Mouse (Mus musculus): ENCODE measurements around the gene B230217C12Rik. TPM values are rescaled to one million over a fixed set of nuclear protein-coding genes. Genes with fewer than 3 reads are reported as not detected.

Gene B230217C12Rik
- polyA plus RNA-seq, 1 experiment from 2014 or later, result 4.3 TPM

GRCm38 (mm10) chr11:97822840-97823603, 17.6 kb upstream of the B230217C12Rik start:
- ATAC-seq (ENCODE audit: low FRiP score, low TSS enrichment), result 0 out of 2 replicates have a peak, but pooled peaks have one; percentile 39
- no peak overlapping the region for H3K4me2 ChIP-seq (replicated peaks; ENCODE audit: low read depth, low read length)
- no peaks in the 10 kb centered on the region for H3K9me3 ChIP-seq (ENCODE audit: low read length)
- H3K27ac ChIP-seq (ENCODE audit: low read length), result 0 out of 2 replicates have a peak overlapping the region, but pooled peaks have one; percentile 1
- no peaks in the 10 kb centered on the region for H3K27me3 ChIP-seq (ENCODE audit: insufficient read depth, low read length)
- peaks cover 45% of the 10 kb centered on the region for H3K4me1 ChIP-seq (ENCODE audit: insufficient read depth, low read length)
- H3K36me3 ChIP-seq (ENCODE audit: insufficient read depth, low read length), result peaks cover 33% of the 10 kb centered on the region
- H3K9ac ChIP-seq (replicated peaks; ENCODE audit: low read length), result no peak overlapping the region
- WGBS, result 58% methylated on average over 20 of the region's 20 CpGs
- no peak overlapping the region for H3K4me3 ChIP-seq (ENCODE audit: low read length)

GRCm38 (mm10) chr11:97824168-97824567, 16.4 kb upstream of the B230217C12Rik start:
- H3K27ac ChIP-seq (ENCODE audit: low read length), result no peak overlapping the region
- H3K9ac ChIP-seq (replicated peaks; ENCODE audit: low read length), result no peak overlapping the region
- no peak overlapping the region for H3K4me2 ChIP-seq (replicated peaks; ENCODE audit: low read depth, low read length)
- H3K4me1 ChIP-seq (ENCODE audit: insufficient read depth, low read length), result peaks cover 33% of the 10 kb centered on the region
- 97% methylated on average over 11 of the region's 11 CpGs for WGBS
- no peaks in the 10 kb centered on the region for H3K9me3 ChIP-seq (ENCODE audit: low read length)
- no peaks in the 10 kb centered on the region for H3K27me3 ChIP-seq (ENCODE audit: insufficient read depth, low read length)
- H3K4me3 ChIP-seq (ENCODE audit: low read length), result no peak overlapping the region
- ATAC-seq (ENCODE audit: low FRiP score, low TSS enrichment), result no peak
- peaks cover 34% of the 10 kb centered on the region for H3K36me3 ChIP-seq (ENCODE audit: insufficient read depth, low read length)

GRCm38 (mm10) chr11:97824895-97825294, 15.7 kb upstream of the B230217C12Rik start:
- no peak for ATAC-seq (ENCODE audit: low FRiP score, low TSS enrichment)
- H3K27ac ChIP-seq (ENCODE audit: low read length), result no peak overlapping the region; the same call in 1 of the 2 replicates
- no peak overlapping the region for H3K4me3 ChIP-seq (ENCODE audit: low read length)
- peaks cover 29% of the 10 kb centered on the region; the same call in 1 of the 2 replicates for H3K4me1 ChIP-seq (ENCODE audit: insufficient read depth, low read length)
- no peak overlapping the region for H3K9ac ChIP-seq (replicated peaks; ENCODE audit: low read length)
- no peaks in the 10 kb centered on the region for H3K27me3 ChIP-seq (ENCODE audit: insufficient read depth, low read length)
- no peak overlapping the region for H3K4me2 ChIP-seq (replicated peaks; ENCODE audit: low read depth, low read length)
- H3K36me3 ChIP-seq (ENCODE audit: insufficient read depth, low read length), result peaks cover 36% of the 10 kb centered on the region
- no peaks in the 10 kb centered on the region for H3K9me3 ChIP-seq (ENCODE audit: low read length)
- WGBS, result 63% methylated on average over 6 of the region's 6 CpGs

GRCm38 (mm10) chr11:97825295-97825694, 15.3 kb upstream of the B230217C12Rik start:
- Histone ChIP-seq H3K4me3 (ENCODE audit: low read length) (no peak overlapping the region), H3K9me3 (ENCODE audit: low read length) (no peaks in the 10 kb centered on the region), H3K4me1 (ENCODE audit: insufficient read depth, low read length) (peaks cover 27% of the 10 kb centered on the region; the same call in 1 of the 2 replicates), H3K36me3 (ENCODE audit: insufficient read depth, low read length) (peaks cover 33% of the 10 kb centered on the region), H3K27me3 (ENCODE audit: insufficient read depth, low read length) (no peaks in the 10 kb centered on the region), H3K4me2 (replicated peaks; ENCODE audit: low read depth, low read length) (no peak overlapping the region), H3K27ac (ENCODE audit: low read length) (no peak overlapping the region; the same call in 1 of the 2 replicates), H3K9ac (replicated peaks; ENCODE audit: low read length) (no peak overlapping the region)
- 73% methylated on average over 10 of the region's 10 CpGs for WGBS
- ATAC-seq (ENCODE audit: low FRiP score, low TSS enrichment), result peak; percentile 33; the same call in 1 of the 2 replicates

GRCm38 (mm10) chr11:97825971-97826370, 14.6 kb upstream of the B230217C12Rik start:
- Histone ChIP-seq H3K4me1 (ENCODE audit: insufficient read depth, low read length) (peaks cover 27% of the 10 kb centered on the region; the same call in 1 of the 2 replicates), H3K27me3 (ENCODE audit: insufficient read depth, low read length) (no peaks in the 10 kb centered on the region), H3K4me3 (ENCODE audit: low read length) (no peak overlapping the region), H3K36me3 (ENCODE audit: insufficient read depth, low read length) (peaks cover 33% of the 10 kb centered on the region), H3K9ac (replicated peaks; ENCODE audit: low read length) (no peak overlapping the region), H3K27ac (ENCODE audit: low read length) (0 out of 2 replicates have a peak overlapping the region, but pooled peaks have one; percentile 6), H3K4me2 (replicated peaks; ENCODE audit: low read depth, low read length) (no peak overlapping the region), H3K9me3 (ENCODE audit: low read length) (no peaks in the 10 kb centered on the region)
- WGBS, result 79% methylated on average over 9 of the region's 9 CpGs
- ATAC-seq (ENCODE audit: low FRiP score, low TSS enrichment), result no peak

GRCm38 (mm10) chr11:97826414-97826813, 14.2 kb upstream of the B230217C12Rik start:
- Histone ChIP-seq H3K36me3 (ENCODE audit: insufficient read depth, low read length) (peaks cover 33% of the 10 kb centered on the region), H3K27me3 (ENCODE audit: insufficient read depth, low read length) (no peaks in the 10 kb centered on the region), H3K4me2 (replicated peaks; ENCODE audit: low read depth, low read length) (no peak overlapping the region), H3K9ac (replicated peaks; ENCODE audit: low read length) (no peak overlapping the region), H3K4me3 (ENCODE audit: low read length) (no peak overlapping the region), H3K27ac (ENCODE audit: low read length) (0 out of 2 replicates have a peak overlapping the region, but pooled peaks have one; percentile 6), H3K4me1 (ENCODE audit: insufficient read depth, low read length) (peaks cover 27% of the 10 kb centered on the region; the same call in 1 of the 2 replicates), H3K9me3 (ENCODE audit: low read length) (no peaks in the 10 kb centered on the region)
- 69% methylated on average over 7 of the region's 7 CpGs for WGBS
- no peak for ATAC-seq (ENCODE audit: low FRiP score, low TSS enrichment)

GRCm38 (mm10) chr11:97827654-97828053, 12.9 kb upstream of the B230217C12Rik start:
- Histone ChIP-seq H3K9me3 (ENCODE audit: low read length) (no peaks in the 10 kb centered on the region), H3K36me3 (ENCODE audit: insufficient read depth, low read length) (peaks cover 28% of the 10 kb centered on the region), H3K27me3 (ENCODE audit: insufficient read depth, low read length) (no peaks in the 10 kb centered on the region), H3K4me3 (ENCODE audit: low read length) (no peak overlapping the region), H3K4me2 (replicated peaks; ENCODE audit: low read depth, low read length) (no peak overlapping the region), H3K27ac (ENCODE audit: low read length) (no peak overlapping the region), H3K9ac (replicated peaks; ENCODE audit: low read length) (no peak overlapping the region), H3K4me1 (ENCODE audit: insufficient read depth, low read length) (peaks cover 27% of the 10 kb centered on the region)
- no peak for ATAC-seq (ENCODE audit: low FRiP score, low TSS enrichment)
- WGBS, result 87% methylated on average over 6 of the region's 6 CpGs

- peaks cover 40% of the 10 kb centered on the region for H3K36me3 ChIP-seq (ENCODE audit: insufficient read depth, low read length)
These were observed 11.2 kb upstream of the B230217C12Rik start for GRCm38 (mm10) chr11:97829365-97829764.

GRCm38 (mm10) chr11:97829913-97830476, 10.6 kb upstream of the B230217C12Rik start:
- H3K4me2 ChIP-seq (replicated peaks; ENCODE audit: low read depth, low read length), result no peak overlapping the region
- H3K4me1 ChIP-seq (ENCODE audit: insufficient read depth, low read length), result peaks cover 15% of the 10 kb centered on the region
- WGBS, result 79% methylated on average over 12 of the region's 12 CpGs
- peaks cover 41% of the 10 kb centered on the region for H3K36me3 ChIP-seq (ENCODE audit: insufficient read depth, low read length)
- no peak overlapping the region for H3K27ac ChIP-seq (ENCODE audit: low read length)
- H3K4me3 ChIP-seq (ENCODE audit: low read length), result no peak overlapping the region
- H3K27me3 ChIP-seq (ENCODE audit: insufficient read depth, low read length), result no peaks in the 10 kb centered on the region
- no peak overlapping the region for H3K9ac ChIP-seq (replicated peaks; ENCODE audit: low read length)
- no peak for ATAC-seq (ENCODE audit: low FRiP score, low TSS enrichment)
- no peaks in the 10 kb centered on the region for H3K9me3 ChIP-seq (ENCODE audit: low read length)

More at GRCm38 (mm10) chr11:97829365-97829764, 11.2 kb upstream of the B230217C12Rik start:
- Histone ChIP-seq H3K9ac (replicated peaks; ENCODE audit: low read length) (no peak overlapping the region), H3K27me3 (ENCODE audit: insufficient read depth, low read length) (no peaks in the 10 kb centered on the region), H3K4me3 (ENCODE audit: low read length) (no peak overlapping the region), H3K4me2 (replicated peaks; ENCODE audit: low read depth, low read length) (no peak overlapping the region), H3K4me1 (ENCODE audit: insufficient read depth, low read length) (peaks cover 21% of the 10 kb centered on the region), H3K9me3 (ENCODE audit: low read length) (no peaks in the 10 kb centered on the region), H3K27ac (ENCODE audit: low read length) (0 out of 2 replicates have a peak overlapping the region, but pooled peaks have one; percentile 15)
- 97% methylated on average over 7 of the region's 7 CpGs for WGBS
- no peak for ATAC-seq (ENCODE audit: low FRiP score, low TSS enrichment)

- Histone ChIP-seq H3K4me1 (ENCODE audit: insufficient read depth, low read length) (peaks cover 11% of the 10 kb centered on the region), H3K4me2 (replicated peaks; ENCODE audit: low read depth, low read length) (no peak overlapping the region), H3K9me3 (ENCODE audit: low read length) (no peaks in the 10 kb centered on the region), H3K36me3 (ENCODE audit: insufficient read depth, low read length) (peaks cover 41% of the 10 kb centered on the region), H3K4me3 (ENCODE audit: low read length) (no peak overlapping the region), H3K27ac (ENCODE audit: low read length) (no peak overlapping the region), H3K9ac (replicated peaks; ENCODE audit: low read length) (no peak overlapping the region), H3K27me3 (ENCODE audit: insufficient read depth, low read length) (no peaks in the 10 kb centered on the region)
- ATAC-seq (ENCODE audit: low FRiP score, low TSS enrichment), result no peak
- WGBS, result 82% methylated on average over 6 of the region's 6 CpGs
These were observed 10.1 kb upstream of the B230217C12Rik start for GRCm38 (mm10) chr11:97830501-97830900.
